Comparison of ENCODE assay signal across 7 mouse cellular contexts in genomic region chr7:24316567-24317092, GRCm38 (mm10). TPM values are rescaled to one million over a fixed set of nuclear protein-coding genes. Genes with fewer than 3 reads are reported as not detected.
DNase-seq lines count a peak whose midpoint lies in the region; ATAC-seq and TF ChIP-seq lines count a peak whose summit lies in the region.

Gene Zfp94, minus strand, starts transcription at chr7:24316666.

- peak within 1 kb of the TSS; percentile 93 for H3K27ac ChIP-seq in embryonic facial prominence, embryonic 10.5 days (replicated peaks)
- H3K27ac ChIP-seq in intestine, postnatal 0 days (ENCODE audit: low read depth, low read length), result no peak within 1 kb of the TSS
- H3K27ac ChIP-seq in midbrain, embryonic 12.5 days (replicated peaks), result peak within 1 kb of the TSS; percentile 73
- H3K27ac ChIP-seq in small intestine, adult 2 months (ENCODE audit: insufficient read depth, low read depth, low read length), result peak within 1 kb of the TSS; percentile 61

- H3K9ac ChIP-seq in intestine, postnatal 0 days (ENCODE audit: low read depth, low read length), result peak within 1 kb of the TSS; percentile 53
- H3K9ac ChIP-seq in midbrain, embryonic 12.5 days (replicated peaks), result peak within 1 kb of the TSS; percentile 77

- intact Hi-C loops in left cerebral cortex, postnatal 4 days (cut with DNase I), result no loop called here

- peaks cover 20% of the 10 kb centered on the region for H3K36me3 ChIP-seq in embryonic facial prominence, embryonic 10.5 days (replicated peaks)
- no peaks in the 10 kb centered on the region; the same call in 1 of the 2 replicates for H3K36me3 ChIP-seq in intestine, postnatal 0 days (ENCODE audit: control insufficient read depth, insufficient read depth)
- peaks cover 16% of the 10 kb centered on the region for H3K36me3 ChIP-seq in midbrain, embryonic 12.5 days
- H3K36me3 ChIP-seq in small intestine, adult 2 months (ENCODE audit: control insufficient read depth, insufficient read depth, low read length), result no peaks in the 10 kb centered on the region; the same call in 1 of the 2 replicates

- TF ChIP-seq POLR2A in small intestine, adult 2 months (IDR thresholded peaks at IDR 0.05; ENCODE audit: low read depth, low read length), result peak; percentile 68; the same call in 1 of the 2 replicates

- peak; percentile 94 for DNase-seq in adrenal gland, postnatal 10 days
- DNase-seq in embryonic facial prominence, embryonic 10.5 days (ENCODE audit: low spot score), result peak; percentile 94
- DNase-seq in gonadal fat pad, adult 2 months (ENCODE audit: low read depth), result peak; percentile 67
- DNase-seq in left cerebral cortex, postnatal 4 days, result peak; percentile 94

- WGBS in embryonic facial prominence, embryonic 10.5 days, result under 1% methylated on average over 33 of the region's 33 CpGs
- WGBS in intestine, postnatal 0 days, result under 1% methylated on average over 33 of the region's 33 CpGs
- WGBS in midbrain, embryonic 12.5 days, result under 1% methylated on average over 33 of the region's 33 CpGs
- under 1% methylated on average over 33 of the region's 33 CpGs for WGBS in small intestine, adult 2 months

- no peak for TF ChIP-seq CTCF in intestine, postnatal 0 days (IDR thresholded peaks at IDR 0.05; ENCODE audit: low read depth)
- no peak for TF ChIP-seq CTCF in small intestine, adult 2 months (IDR thresholded peaks at IDR 0.05; ENCODE audit: extremely low read depth, insufficient read length, insufficient replicate concordance, low read depth, low read length)

- H3K9me3 ChIP-seq in embryonic facial prominence, embryonic 10.5 days, result no peaks in the 10 kb centered on the region
- no peaks in the 10 kb centered on the region for H3K9me3 ChIP-seq in intestine, postnatal 0 days (ENCODE audit: control insufficient read depth)
- H3K9me3 ChIP-seq in midbrain, embryonic 12.5 days, result no peaks in the 10 kb centered on the region

- peaks cover 13% of the 10 kb centered on the region for H3K4me1 ChIP-seq in embryonic facial prominence, embryonic 10.5 days
- no peaks in the 10 kb centered on the region; the same call in 1 of the 2 replicates for H3K4me1 ChIP-seq in intestine, postnatal 0 days (replicated peaks; ENCODE audit: control insufficient read depth, insufficient read depth, low read length)
- peaks cover 9% of the 10 kb centered on the region for H3K4me1 ChIP-seq in midbrain, embryonic 12.5 days
- peaks cover 7% of the 10 kb centered on the region; the same call in 1 of the 2 replicates for H3K4me1 ChIP-seq in small intestine, adult 2 months (ENCODE audit: control insufficient read depth, insufficient read depth, insufficient read length, low read length)

- peak within 1 kb of the TSS; percentile 78 for H3K4me2 ChIP-seq in intestine, postnatal 0 days (replicated peaks; ENCODE audit: low read depth)
- H3K4me2 ChIP-seq in midbrain, embryonic 12.5 days (replicated peaks), result peak within 1 kb of the TSS; percentile 83

- H3K4me3 ChIP-seq in embryonic facial prominence, embryonic 10.5 days, result peak within 1 kb of the TSS; percentile 75
- peak within 1 kb of the TSS; percentile 55 for H3K4me3 ChIP-seq in intestine, postnatal 0 days (ENCODE audit: low read depth, low read length)
- H3K4me3 ChIP-seq in midbrain, embryonic 12.5 days, result peak within 1 kb of the TSS; percentile 67
- peak within 1 kb of the TSS; percentile 72 for H3K4me3 ChIP-seq in small intestine, adult 2 months (ENCODE audit: low read depth, low read length)

- H3K27me3 ChIP-seq in embryonic facial prominence, embryonic 10.5 days (replicated peaks; ENCODE audit: low read depth, poor library complexity, severe bottlenecking), result no peaks in the 10 kb centered on the region
- H3K27me3 ChIP-seq in intestine, postnatal 0 days (replicated peaks; ENCODE audit: control insufficient read depth, insufficient read depth, low read length), result peaks cover 25% of the 10 kb centered on the region
- 0 out of 2 replicates have a peak, but pooled peaks cover 10% of the 10 kb centered on the region for H3K27me3 ChIP-seq in midbrain, embryonic 12.5 days
- no peaks in the 10 kb centered on the region for H3K27me3 ChIP-seq in small intestine, adult 2 months (ENCODE audit: control insufficient read depth, insufficient read depth, low read length)

- ATAC-seq in intestine, postnatal 0 days, result peak; percentile 95
- peak; percentile 94 for ATAC-seq in midbrain, embryonic 12.5 days (ENCODE audit: low FRiP score, low read depth)

RNA-seq across cellular contexts. Expression of gene Zfp94, which starts in this region (rescaled TPM):
- total RNA-seq in adrenal gland, postnatal 10 days (2021), result 1 to 10 TPM; 2.7 to 6.4 TPM
- 13.8 and 13.9 TPM in 2 replicates for polyA plus RNA-seq in embryonic facial prominence, embryonic 10.5 days (2016; fragmentation: Nextera tagmentation; extraction: Ambion mirVana)
- 7.2 and 7.4 TPM in 2 replicates for polyA plus RNA-seq in gonadal fat pad, adult 2 months (2012; rRNA removed)
- polyA plus RNA-seq in intestine, postnatal 0 days (2015; fragmentation: Nextera tagmentation; extraction: Ambion mirVana), result 3.1 and 3.2 TPM in 2 replicates
- total RNA-seq in left cerebral cortex, postnatal 4 days (2021), result 10 to 100 TPM; 12.3 to 13.4 TPM
- 16.6 and 18.1 TPM in 2 replicates for polyA plus RNA-seq in midbrain, embryonic 12.5 days (2016; fragmentation: Nextera tagmentation; extraction: Ambion mirVana)
- 0.84 and 1.5 TPM in 2 replicates for polyA plus RNA-seq in small intestine, adult 2 months (2012; rRNA removed)
